Mouse (Mus musculus) hindbrain, embryonic 16.5 days (tissue): Measurements from ENCODE around the gene Rsbn1l. TPM values are rescaled to one million over a fixed set of nuclear protein-coding genes. Genes with fewer than 3 reads are reported as not detected.

ENCODE experiments used
- ATAC-seq: fragments of 200-750 bp; cut with Nextera tagmentation; 2 replicates; pipeline ENCODE4 v1.8.0; 2017; ENCODE audit warnings: moderate TSS enrichment, moderate library complexity
- H3K27ac ChIP-seq: fragments of 300-500 bp; sonication (generic); 2 replicates; pipeline ENCODE4 v1.5.1; 2014; ENCODE audit warnings: low read depth, mild to moderate bottlenecking, control low read depth, low read length, moderate library complexity
- H3K27me3 ChIP-seq: fragments of 300-500 bp; sonication (generic); replicated peaks from 2 replicates; pipeline ENCODE4 v1.6.1; 2014; ENCODE audit warnings: low read length; ENCODE audit not compliant: control insufficient read depth, insufficient read depth
- H3K36me3 ChIP-seq: fragments of 300-500 bp; sonication (generic); 2 replicates; pipeline ENCODE4 v1.6.1; 2014; ENCODE audit warnings: mild to moderate bottlenecking, low read length, moderate library complexity, mixed read lengths; ENCODE audit not compliant: control insufficient read depth, insufficient read depth
- H3K4me1 ChIP-seq: fragments of 300-500 bp; sonication (generic); 2 replicates; pipeline ENCODE4 v1.6.1; 2014; ENCODE audit warnings: low read depth, low read length; ENCODE audit not compliant: control insufficient read depth, insufficient read depth
- H3K4me2 ChIP-seq: fragments of 300-500 bp; sonication (generic); 2 replicates; pipeline ENCODE4 v1.6.1; 2014; ENCODE audit warnings: mild to moderate bottlenecking, low read length, control low read depth, moderate library complexity
- H3K4me3 ChIP-seq: fragments of 300-500 bp; sonication (generic); 2 replicates; pipeline ENCODE4 v1.5.1; 2014; ENCODE audit warnings: mild to moderate bottlenecking, low read length, control low read depth, moderate library complexity
- H3K9ac ChIP-seq: fragments of 300-500 bp; sonication (generic); 2 replicates; pipeline ENCODE4 v1.6.1; 2014; ENCODE audit warnings: low read depth, mild to moderate bottlenecking, control low read depth, low read length, moderate library complexity
- H3K9me3 ChIP-seq: fragments of 300-500 bp; sonication (generic); 2 replicates; pipeline ENCODE4 v1.6.1; 2014; ENCODE audit warnings: mild to moderate bottlenecking, low read length, moderate library complexity; ENCODE audit not compliant: control insufficient read depth
- WGBS: fragments of 180-500 bp; shearing (Covaris S2); extraction: QIAGEN DNeasy Blood & Tissue Kit; methylation state at CpG from one replicate; pipeline ENCODE4 v1.1.7; 2014; 5-methylcytosine and 5-hydroxymethylcytosine counted together
- polyA plus RNA-seq: library from polyadenylated mRNA; unstranded; fragments of >200 nt; fragmentation: Nextera tagmentation; extraction: Ambion mirVana; gene quantifications from 2 replicates; pipeline ENCODE4 v1.2.1, GENCODE M21; 2015

Gene Rsbn1l
- polyA plus RNA-seq, 1 experiment from 2014 or later, result 3.0 TPM

DNA sequence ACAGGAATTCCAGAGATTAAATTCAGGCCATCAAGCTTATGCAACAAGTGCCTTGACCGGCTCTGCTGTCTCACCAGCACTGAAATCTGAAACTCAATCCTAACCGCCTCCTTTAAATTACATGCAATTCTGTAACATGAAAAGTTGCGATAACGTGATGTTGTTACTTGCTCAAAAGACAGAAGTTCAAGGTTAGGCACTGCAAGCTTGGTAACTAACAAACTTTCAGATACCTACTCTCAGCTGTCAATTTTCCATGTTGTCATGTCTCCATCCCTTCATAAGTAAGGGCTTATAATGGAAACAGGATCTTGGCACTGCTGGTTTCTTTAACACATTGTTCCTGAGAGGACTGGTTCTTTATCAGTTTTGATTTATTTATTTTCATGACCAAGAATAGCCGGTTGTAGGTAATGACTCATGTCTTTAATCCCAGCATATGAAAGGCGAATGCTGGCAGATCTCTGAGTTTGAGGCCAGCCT is 26.5 kb downstream of the Rsbn1l start:
- Histone ChIP-seq H3K9ac (no peak overlapping the region), H3K27ac (no peak overlapping the region), H3K27me3 (no peaks in the 10 kb centered on the region), H3K4me3 (no peak overlapping the region), H3K9me3 (no peaks in the 10 kb centered on the region), H3K36me3 (no peaks in the 10 kb centered on the region), H3K4me2 (no peak overlapping the region), H3K4me1 (no peaks in the 10 kb centered on the region)
- 90% methylated on average over 6 of the region's 6 CpGs for WGBS
- no peak for ATAC-seq

GRCm38 (mm10) chr5:20925451-20925850 is 30.7 kb downstream of the Rsbn1l start:
- 69% methylated on average over 3 of the region's 3 CpGs for WGBS
- H3K4me2 ChIP-seq, result no peak overlapping the region
- H3K36me3 ChIP-seq, result no peaks in the 10 kb centered on the region
- no peaks in the 10 kb centered on the region for H3K4me1 ChIP-seq
- H3K9ac ChIP-seq, result no peak overlapping the region
- ATAC-seq, result no peak
- no peaks in the 10 kb centered on the region for H3K9me3 ChIP-seq
- H3K27ac ChIP-seq, result no peak overlapping the region
- H3K4me3 ChIP-seq, result no peak overlapping the region
- no peaks in the 10 kb centered on the region for H3K27me3 ChIP-seq

DNA sequence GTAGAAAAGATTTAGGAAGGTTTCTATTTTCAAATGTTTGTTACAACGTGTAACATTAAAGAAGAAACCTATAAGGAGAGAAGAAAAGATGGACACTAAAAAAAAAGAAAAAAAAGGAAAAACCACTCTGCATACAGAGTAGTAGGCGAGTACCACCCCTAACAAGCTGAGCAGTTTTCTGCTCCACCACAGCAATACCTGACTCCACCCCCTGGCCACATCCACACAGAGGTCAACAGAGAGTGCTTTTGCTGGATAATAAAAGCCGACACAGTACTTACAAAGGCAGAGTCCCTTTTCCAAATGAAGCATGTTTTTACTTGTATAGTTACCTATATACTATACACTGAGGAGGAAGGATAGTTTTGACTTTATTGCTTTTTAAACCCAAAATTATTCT is 31.6 kb downstream of the Rsbn1l start:
- Histone ChIP-seq H3K4me3 (no peak overlapping the region), H3K9me3 (no peaks in the 10 kb centered on the region), H3K27ac (no peak overlapping the region), H3K9ac (no peak overlapping the region), H3K36me3 (no peaks in the 10 kb centered on the region), H3K4me2 (no peak overlapping the region), H3K27me3 (no peaks in the 10 kb centered on the region), H3K4me1 (no peaks in the 10 kb centered on the region)
- 68% methylated on average over 3 of the region's 3 CpGs for WGBS
- no peak for ATAC-seq

- H3K4me1 ChIP-seq, result no peaks in the 10 kb centered on the region
- no peaks in the 10 kb centered on the region for H3K36me3 ChIP-seq
- H3K27ac ChIP-seq, result no peak overlapping the region
- H3K4me3 ChIP-seq, result no peak overlapping the region
- H3K9me3 ChIP-seq, result no peaks in the 10 kb centered on the region
- WGBS, result 55% methylated on average over 9 of the region's 9 CpGs
- H3K27me3 ChIP-seq, result no peaks in the 10 kb centered on the region
- ATAC-seq, result no peak
- no peak overlapping the region for H3K9ac ChIP-seq
- no peak overlapping the region for H3K4me2 ChIP-seq
These were observed 36.6 kb downstream of the Rsbn1l start for GRCm38 (mm10) chr5:20919566-20919965.

DNA sequence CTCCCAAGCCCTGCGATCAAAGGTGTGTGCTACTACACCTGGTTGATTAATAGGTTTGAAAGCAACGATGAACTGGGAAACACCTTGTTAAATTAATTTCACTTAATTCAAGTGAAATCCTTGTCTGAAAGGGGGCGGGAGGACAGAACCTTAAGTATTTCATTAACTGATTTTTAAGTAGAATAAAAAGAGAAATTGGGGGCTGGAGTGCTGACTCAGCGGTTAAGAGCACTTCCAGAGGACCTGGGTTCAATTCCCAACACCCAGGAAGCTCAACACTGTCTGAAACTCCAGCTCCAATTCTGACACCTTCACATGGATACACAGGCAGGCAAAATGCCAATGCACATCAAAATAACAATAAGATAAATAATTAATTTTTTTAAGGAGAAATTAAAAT is 37.2 kb downstream of the Rsbn1l start:
- Histone ChIP-seq H3K4me3 (no peak overlapping the region), H3K9me3 (no peaks in the 10 kb centered on the region), H3K27ac (no peak overlapping the region), H3K27me3 (no peaks in the 10 kb centered on the region), H3K9ac (no peak overlapping the region), H3K4me1 (no peaks in the 10 kb centered on the region), H3K36me3 (no peaks in the 10 kb centered on the region), H3K4me2 (no peak overlapping the region)
- ATAC-seq, result no peak
- WGBS, result 98% methylated on average over 4 of the region's 4 CpGs

DNA sequence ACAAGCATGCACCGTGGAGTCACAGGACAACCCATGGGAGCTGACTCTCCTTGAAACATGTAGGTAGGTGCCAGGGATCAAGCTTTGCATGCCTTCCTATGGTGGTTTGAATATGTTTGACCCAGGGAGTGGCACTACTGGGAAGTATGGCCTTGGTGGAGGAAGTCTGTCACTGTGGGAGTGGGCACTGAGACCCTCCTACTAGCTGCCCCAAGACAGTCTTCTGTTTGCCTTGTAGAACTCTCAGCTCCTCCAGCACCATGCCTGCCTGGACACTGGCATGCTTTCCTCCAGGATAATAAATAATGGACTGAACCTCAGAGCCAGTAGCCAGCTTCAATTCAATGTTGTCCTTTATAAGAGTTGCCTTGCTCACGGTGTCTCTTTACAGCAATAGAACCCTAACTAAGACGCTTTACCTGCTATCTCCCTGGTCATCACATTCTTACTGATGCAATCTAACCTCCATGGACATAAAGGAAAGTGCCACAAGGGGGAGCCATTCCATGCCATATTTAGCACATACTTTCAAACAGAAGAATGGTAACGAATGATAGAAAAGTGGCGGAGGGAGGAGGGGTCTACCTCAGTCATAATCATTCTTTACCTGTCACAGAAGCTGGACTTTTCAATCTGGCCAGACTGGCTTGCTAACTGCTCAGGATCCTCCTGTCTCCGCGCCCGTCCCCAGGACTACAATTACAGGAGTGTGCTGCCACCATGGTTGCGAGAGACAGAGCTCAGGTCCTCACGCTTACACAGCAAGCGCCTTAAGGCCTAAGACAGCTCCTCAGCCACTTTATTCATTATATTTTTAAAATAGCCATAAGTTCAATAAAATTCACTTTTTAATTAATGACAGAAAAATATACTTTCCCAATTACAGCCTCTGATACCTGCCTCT is 42.6 kb downstream of the Rsbn1l start:
- H3K4me1 ChIP-seq, result no peaks in the 10 kb centered on the region
- peak; percentile 64 for ATAC-seq

GRCm38 (mm10) chr5:20911741-20912140 is 44.5 kb downstream of the Rsbn1l start:
- H3K4me1 ChIP-seq, result no peaks in the 10 kb centered on the region
- ATAC-seq, result no peak
- no peaks in the 10 kb centered on the region for H3K36me3 ChIP-seq
- no peak overlapping the region for H3K4me2 ChIP-seq
- no peaks in the 10 kb centered on the region for H3K27me3 ChIP-seq
- H3K27ac ChIP-seq, result no peak overlapping the region
- H3K4me3 ChIP-seq, result no peak overlapping the region
- H3K9ac ChIP-seq, result no peak overlapping the region
- WGBS, result 92% methylated on average over 2 of the region's 2 CpGs
- no peaks in the 10 kb centered on the region for H3K9me3 ChIP-seq

More for the DNA sequence above, 42.6 kb downstream of the Rsbn1l start:
- Histone ChIP-seq H3K36me3 (no peaks in the 10 kb centered on the region), H3K27ac (no peak overlapping the region), H3K27me3 (no peaks in the 10 kb centered on the region), H3K4me2 (no peak overlapping the region), H3K9ac (no peak overlapping the region), H3K4me3 (no peak overlapping the region), H3K9me3 (no peaks in the 10 kb centered on the region)
- WGBS, result 70% methylated on average over 11 of the region's 11 CpGs

DNA sequence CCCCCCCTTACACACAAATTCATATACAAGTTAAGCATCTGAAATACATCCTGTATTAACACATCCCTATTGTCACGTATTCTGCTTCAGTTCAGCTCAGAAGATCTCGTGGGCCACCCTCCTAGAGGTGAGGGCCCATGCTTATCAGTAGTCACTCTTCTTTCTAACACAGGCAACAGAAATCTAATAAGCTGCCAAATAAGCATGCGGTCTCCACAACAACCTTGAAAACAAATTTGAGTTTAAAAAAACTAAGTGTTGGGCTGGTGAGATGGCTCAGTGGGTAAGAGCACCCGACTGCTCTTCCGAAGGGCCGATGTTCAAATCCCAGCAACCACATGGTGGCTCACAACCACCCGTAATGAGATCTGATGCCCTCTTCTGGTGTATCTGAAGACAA is 50.0 kb downstream of the Rsbn1l start:
- no peak for ATAC-seq
- H3K27me3 ChIP-seq, result no peaks in the 10 kb centered on the region
- no peak overlapping the region for H3K9ac ChIP-seq
- no peaks in the 10 kb centered on the region for H3K9me3 ChIP-seq
- no peak overlapping the region for H3K27ac ChIP-seq
- H3K36me3 ChIP-seq, result no peaks in the 10 kb centered on the region
- no peaks in the 10 kb centered on the region for H3K4me1 ChIP-seq
- H3K4me2 ChIP-seq, result no peak overlapping the region
- WGBS, result 95% methylated on average over 7 of the region's 7 CpGs
- no peak overlapping the region for H3K4me3 ChIP-seq

GRCm38 (mm10) chr5:20905437-20905836 is 50.8 kb downstream of the Rsbn1l start:
- no peaks in the 10 kb centered on the region for H3K27me3 ChIP-seq
- no peak overlapping the region for H3K4me3 ChIP-seq
- no peak for ATAC-seq
- H3K9me3 ChIP-seq, result no peaks in the 10 kb centered on the region
- H3K27ac ChIP-seq, result no peak overlapping the region
- no peaks in the 10 kb centered on the region for H3K4me1 ChIP-seq
- 98% methylated on average over 2 of the region's 2 CpGs for WGBS
- H3K4me2 ChIP-seq, result no peak overlapping the region
- no peak overlapping the region for H3K9ac ChIP-seq
- no peaks in the 10 kb centered on the region; the same call in 1 of the 2 replicates for H3K36me3 ChIP-seq
